Mouse (Mus musculus): Measurements from ENCODE around the gene Patz1.

The Patz1 gene

GRCm38 (mm10) chr11:3330991-3331750 is 42.5 kb downstream of the Patz1 start:
- DNase-seq (ENCODE audit: low spot score), result no peak

DNA sequence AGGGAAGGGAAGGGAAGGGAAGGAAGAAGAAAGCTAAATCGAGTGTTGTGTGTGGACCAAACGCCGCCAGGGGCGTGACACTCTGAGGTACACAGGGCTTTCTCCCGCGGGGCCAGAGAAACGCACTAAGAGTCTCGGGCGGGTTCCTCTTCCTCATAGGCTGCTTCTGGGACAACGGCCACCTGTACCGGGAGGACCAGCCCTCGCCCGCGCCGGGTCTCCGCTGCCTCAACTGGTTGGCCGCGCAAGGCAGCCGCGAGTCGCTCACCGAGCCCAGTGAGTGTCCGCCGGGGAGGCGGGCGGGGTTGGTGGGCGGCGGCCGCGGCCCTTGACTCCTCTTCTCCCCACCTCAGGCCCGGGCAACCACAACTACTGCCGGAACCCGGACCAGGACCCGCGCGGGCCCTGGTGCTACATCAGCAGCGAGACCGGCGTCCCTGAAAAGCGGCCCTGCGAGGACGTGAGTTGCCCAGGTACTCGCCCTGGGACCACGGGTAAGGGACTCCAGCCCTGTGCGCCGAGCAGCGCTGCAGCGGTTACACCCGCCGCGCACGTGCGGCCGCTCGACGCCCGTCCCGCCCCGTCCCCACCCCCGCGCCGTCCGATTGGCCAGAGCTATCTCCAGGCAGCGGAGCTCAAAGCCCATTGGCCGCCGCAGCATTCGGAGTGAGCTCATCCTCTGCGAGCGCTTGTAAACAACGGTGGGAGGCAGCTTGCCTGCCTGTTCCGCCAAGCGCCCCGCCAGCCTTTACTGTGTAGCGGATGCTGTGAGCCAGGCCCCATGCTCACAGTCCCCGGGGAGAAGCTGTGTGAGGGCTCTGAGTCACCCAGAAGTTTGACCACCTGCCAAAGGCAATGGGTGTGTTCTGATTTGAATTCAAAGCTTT is 43.3 kb downstream of the Patz1 start:
- DNase-seq (ENCODE audit: low spot score), result peak; percentile 84

- no peak for DNase-seq (ENCODE audit: low spot score)
Measured at GRCm38 (mm10) chr11:3333111-3333695, 44.5 kb downstream of the Patz1 start.

DNA sequence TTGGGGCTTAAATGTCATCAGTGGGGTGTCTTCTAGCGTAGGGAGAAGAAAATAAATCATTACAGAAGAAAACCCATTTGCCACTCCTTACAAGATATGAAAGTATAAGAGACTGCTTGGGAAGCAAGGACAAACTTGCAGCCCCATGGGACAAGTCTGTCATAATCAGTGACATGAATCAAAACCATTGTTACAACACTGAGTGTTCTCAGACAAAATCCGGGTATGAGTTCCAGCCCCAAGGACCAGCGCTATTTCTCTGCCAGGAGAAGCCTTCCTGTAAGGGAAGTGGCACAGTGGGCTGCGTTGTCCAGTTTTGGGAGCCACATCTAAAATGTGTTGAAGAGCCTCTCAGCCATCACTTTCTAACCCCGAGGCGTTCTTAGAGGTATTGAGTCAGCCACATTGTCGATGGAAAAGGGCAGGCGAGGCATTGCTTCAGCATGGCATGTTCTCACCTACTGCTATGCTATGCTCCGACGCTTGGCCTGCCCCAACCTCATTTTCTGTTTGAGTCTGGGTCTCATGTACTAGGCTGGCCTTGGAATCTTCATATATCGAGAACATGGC is 45.6 kb downstream of the Patz1 start:
- no peak for DNase-seq (ENCODE audit: low spot score)

DNA sequence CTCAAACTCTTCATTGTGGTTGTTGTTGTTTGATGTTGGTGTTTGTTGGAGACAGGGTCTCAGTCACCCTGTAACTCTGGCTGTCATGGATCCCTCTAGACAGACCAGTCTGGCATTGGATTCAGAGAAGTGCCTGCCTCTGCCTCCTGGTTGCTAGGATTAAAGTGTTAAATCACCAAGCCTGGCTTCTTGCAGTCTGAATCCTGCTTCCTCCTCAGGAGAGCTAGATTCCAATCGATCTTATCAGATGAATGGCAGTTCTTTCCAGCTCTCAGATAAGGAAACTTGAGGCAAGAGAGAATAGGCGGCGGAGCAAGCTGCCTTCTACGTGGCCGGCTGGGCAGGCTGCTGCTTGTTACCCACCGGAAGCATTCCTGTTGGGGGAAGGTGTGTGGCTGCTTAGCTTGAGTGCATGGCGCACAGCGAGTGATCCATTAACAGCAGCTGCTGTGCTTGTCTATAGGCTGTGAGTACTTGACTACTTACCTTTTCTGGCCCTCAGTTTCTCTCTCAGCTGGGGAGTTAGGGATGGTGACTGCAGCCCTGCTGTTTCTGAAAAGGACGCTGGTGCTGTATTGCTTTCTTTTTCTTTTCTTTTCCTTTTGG is 46.1 kb downstream of the Patz1 start:
- no peak for DNase-seq (ENCODE audit: low spot score)

DNA sequence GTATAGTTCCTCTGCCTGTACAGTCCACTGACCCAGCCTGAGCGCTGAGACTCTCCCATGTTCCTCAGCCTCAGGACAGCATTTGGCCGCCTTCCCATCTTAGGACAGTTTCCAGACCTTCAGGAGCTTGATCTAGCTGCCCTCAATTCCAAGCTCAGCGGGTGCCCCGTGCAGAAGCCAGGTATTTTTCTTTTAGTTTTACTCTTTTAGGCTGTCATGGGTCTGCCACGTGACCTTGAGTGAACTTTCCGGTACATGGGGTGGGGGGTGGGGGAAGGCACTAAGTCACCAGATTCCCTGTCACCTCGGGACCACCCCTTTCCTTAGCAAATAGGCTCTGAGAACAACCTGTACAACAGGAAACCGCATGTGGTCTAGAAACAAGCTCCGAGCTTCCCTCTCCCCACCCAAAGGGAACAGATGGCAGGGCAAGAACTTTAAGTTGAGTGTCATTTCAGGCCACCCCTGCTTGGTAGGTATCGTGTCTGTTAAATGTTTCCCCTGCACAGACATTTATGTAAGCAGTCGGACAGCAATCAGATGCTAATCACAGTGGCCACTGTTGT is 47.1 kb downstream of the Patz1 start:
- no peak for DNase-seq (ENCODE audit: low spot score)

- DNase-seq (ENCODE audit: low spot score), result no peak
Measured at GRCm38 (mm10) chr11:3336602-3337001, 47.9 kb downstream of the Patz1 start.

- no peak for DNase-seq (ENCODE audit: low spot score)
Measured at GRCm38 (mm10) chr11:3337173-3337955, 48.7 kb downstream of the Patz1 start.

GRCm38 (mm10) chr11:3337961-3338360 is 49.3 kb downstream of the Patz1 start:
- DNase-seq (ENCODE audit: low spot score), result no peak

DNA sequence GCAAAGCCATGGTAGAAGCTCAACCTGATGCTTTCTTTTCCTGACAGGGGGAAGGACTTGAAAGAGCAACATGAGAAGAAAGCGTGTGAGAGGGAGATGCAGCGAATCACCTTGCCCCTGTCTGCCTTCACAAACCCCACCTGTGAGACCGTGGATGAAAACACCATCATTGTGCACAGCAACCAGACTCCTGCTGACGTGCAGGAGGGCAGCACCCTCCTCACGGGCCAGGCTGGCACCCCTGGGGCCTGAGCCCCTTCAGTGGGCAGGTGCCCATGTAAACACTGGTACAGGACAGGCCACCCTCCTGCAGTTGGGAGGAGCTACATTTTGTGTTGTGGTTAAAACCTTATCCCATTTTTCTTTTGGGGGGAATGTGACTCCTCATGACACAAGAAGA is 52.8 kb downstream of the Patz1 start:
- DNase-seq (ENCODE audit: low spot score), result no peak

DNA sequence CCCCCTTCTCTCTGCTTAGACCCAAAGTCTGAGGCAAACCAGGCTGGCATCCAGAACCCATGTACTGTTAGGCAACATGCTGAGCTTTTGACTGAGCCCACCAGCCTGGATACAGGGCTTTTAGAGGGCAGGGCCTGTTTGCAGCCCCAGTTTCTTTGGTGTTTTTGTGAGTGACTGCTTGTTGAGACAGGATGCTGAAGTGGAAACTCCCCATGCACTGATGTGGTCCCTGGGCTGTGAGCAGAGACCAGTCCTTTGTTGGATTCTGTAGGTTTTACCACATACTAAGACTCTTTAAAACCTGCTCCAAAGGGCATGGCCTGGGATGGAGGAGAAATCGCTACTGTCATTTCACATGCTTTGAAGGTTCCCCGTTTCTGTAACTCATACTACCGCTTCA is 56.2 kb downstream of the Patz1 start:
- no peak for DNase-seq (ENCODE audit: low spot score)

GRCm38 (mm10) chr11:3346351-3346750 is 57.7 kb downstream of the Patz1 start:
- DNase-seq (ENCODE audit: low spot score), result no peak

- DNase-seq (ENCODE audit: low spot score), result peak; percentile 81
Measured at GRCm38 (mm10) chr11:3347091-3347834, 58.6 kb downstream of the Patz1 start.

DNA sequence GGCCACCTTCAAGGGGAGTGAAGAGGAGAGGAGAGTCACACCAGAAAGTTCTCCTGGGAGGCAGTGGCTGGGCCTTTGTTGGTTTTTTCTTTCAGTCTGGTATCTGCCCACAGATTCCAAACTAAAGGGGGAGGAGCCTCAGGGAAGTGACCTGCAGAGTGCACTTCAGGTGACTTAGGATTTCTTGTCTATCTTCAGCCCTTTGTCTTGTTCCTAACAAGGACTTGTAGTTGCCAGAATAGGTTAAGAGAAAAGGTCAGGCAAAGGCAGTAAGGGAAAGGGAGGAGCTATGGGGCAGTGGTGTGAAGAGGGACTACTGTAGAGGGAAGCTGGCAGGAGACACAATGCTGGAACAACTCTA is 59.1 kb downstream of the Patz1 start:
- no peak for DNase-seq (ENCODE audit: low spot score)

DNA sequence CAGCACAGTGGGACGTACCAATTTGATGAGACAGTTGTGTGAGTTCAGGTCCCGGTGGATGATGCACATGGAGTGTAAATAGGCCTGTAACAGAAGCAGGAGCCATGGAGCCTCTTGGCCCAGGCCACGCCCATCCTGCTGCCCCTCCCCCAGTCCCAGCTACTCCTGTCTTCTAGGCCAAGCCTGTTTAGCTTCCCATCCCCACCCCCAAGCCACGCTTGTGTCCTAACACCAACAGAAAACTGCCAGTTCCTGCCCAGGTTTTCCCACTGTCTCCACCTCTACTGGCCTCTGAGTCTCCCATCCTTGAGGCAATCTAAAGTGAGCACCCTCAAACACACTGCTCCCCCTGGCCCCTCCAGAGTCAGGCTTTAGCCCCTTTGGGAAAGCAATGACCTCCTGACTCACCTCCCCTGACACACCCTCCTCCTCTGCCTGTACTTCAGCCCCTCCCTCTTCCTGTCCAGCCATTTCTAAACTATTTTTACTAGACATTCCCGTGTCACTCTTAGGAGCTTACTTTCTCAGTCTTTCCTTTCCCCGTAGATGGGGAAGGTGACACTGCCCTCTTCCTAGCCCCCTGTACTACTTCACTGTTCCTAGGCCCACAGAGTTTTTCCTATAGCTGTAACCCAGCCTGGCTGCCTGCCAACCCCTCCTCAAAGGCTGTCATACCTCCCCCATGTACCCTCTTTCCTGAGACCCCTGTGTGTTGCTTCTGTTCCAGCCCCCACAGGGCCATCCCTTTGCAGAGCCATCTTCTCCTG is 60.1 kb downstream of the Patz1 start:
- no peak for DNase-seq (ENCODE audit: low spot score)

- DNase-seq (ENCODE audit: low spot score), result no peak
Measured at GRCm38 (mm10) chr11:3349343-3349695, 60.6 kb downstream of the Patz1 start.

DNA sequence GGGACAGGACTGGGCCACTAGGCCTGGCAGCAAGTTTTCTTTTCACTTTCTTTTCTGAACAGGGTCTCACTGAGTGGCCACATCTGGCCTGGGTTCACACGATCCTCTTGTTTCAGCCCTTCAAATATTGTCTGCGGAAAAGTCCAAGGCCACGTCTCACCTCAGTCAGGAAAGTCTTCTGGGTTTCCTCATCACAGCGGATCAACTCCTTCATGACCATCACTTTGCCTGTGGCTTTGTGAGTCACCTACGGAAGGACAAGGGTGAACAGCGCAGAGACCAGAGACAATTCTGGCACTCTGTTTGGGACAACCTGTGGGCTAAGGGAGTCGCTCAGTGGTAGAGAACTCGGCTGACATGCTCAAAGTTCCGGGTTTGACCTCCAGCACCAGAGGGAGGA is 63.5 kb downstream of the Patz1 start:
- no peak for DNase-seq (ENCODE audit: low spot score)

- no peak for DNase-seq (ENCODE audit: low spot score)
Measured at GRCm38 (mm10) chr11:3352990-3353585, 64.4 kb downstream of the Patz1 start.
